In the genomic region with DNA sequence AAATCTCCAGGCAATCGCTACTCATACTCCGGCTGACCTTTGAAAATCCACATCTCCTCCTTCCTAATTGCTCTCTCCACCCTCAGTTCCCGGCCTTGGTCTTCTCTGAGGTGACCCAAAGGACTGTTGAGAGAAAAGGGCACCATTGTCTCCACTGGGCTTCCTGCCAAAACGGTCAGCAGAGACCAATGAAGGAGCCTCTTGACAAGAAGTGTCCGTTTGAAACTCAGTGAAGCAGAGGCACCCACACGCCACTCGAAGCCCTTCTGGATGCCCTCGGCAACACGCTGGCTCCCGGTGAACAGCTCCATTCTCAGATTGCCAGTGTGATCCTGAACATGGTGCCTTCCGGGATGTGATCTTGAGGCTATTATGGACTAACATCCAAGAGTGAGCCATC, we compare ENCODE assay signal across 11 mouse cellular contexts.
DNase-seq lines count a peak whose midpoint lies in the region; ATAC-seq lines count a peak whose summit lies in the region.
"Had no signal": no experiment of that assay in that cellular context is flagged by ENCODE, and none has a peak within 500 bp of the region (broad histone marks: within the 10 kb centered on the region; RNA-seq: fewer than 3 reads in every experiment).

No protein-coding gene starts in this region.

- H3K4me1 ChIP-seq in embryonic facial prominence, embryonic 14.5 days (ENCODE audit: control insufficient read depth, insufficient read depth, low read length): peaks cover 4% of the 10 kb centered on the region; the same call in 1 of the 2 replicates
- peaks cover 16% of the 10 kb centered on the region for H3K4me1 ChIP-seq in neural tube, embryonic 15.5 days

- ATAC-seq in embryonic facial prominence, embryonic 14.5 days (ENCODE audit: low read depth): no peak
- no peak; the same call in 1 of the 2 replicates for ATAC-seq in neural tube, embryonic 15.5 days (ENCODE audit: low FRiP score)
- ATAC-seq: liver, postnatal 0 days had no signal

- WGBS in embryonic facial prominence, embryonic 14.5 days: 37% methylated on average over 11 of the region's 11 CpGs
- 13% methylated on average over 11 of the region's 11 CpGs for WGBS in neural tube, embryonic 15.5 days

- H3K9me3 ChIP-seq in embryonic facial prominence, embryonic 14.5 days (ENCODE audit: control insufficient read depth, low read length): no peaks in the 10 kb centered on the region
- H3K9me3 ChIP-seq in neural tube, embryonic 15.5 days (replicated peaks): no peaks in the 10 kb centered on the region

- H3K27me3 ChIP-seq in embryonic facial prominence, embryonic 14.5 days (replicated peaks; ENCODE audit: control insufficient read depth, insufficient read depth, low read length): no peaks in the 10 kb centered on the region
- no peaks in the 10 kb centered on the region for H3K27me3 ChIP-seq in neural tube, embryonic 15.5 days (replicated peaks)

- H3K4me3 ChIP-seq in embryonic facial prominence, embryonic 14.5 days (ENCODE audit: low read depth, low read length): no peak overlapping the region
- no peak overlapping the region for H3K4me3 ChIP-seq in neural tube, embryonic 15.5 days (replicated peaks)

- H3K9ac ChIP-seq in embryonic facial prominence, embryonic 14.5 days (ENCODE audit: low read depth, low read length): no peak overlapping the region
- H3K9ac ChIP-seq in neural tube, embryonic 15.5 days (replicated peaks): no peak overlapping the region
- H3K9ac ChIP-seq: liver, postnatal 0 days had no signal

- DNase-seq in layer of hippocampus, adult 11-12 months (ENCODE audit: low spot score): peak; percentile 23
- DNase-seq in layer of hippocampus, adult 9-10 months (ENCODE audit: low spot score): no peak
- DNase-seq in embryonic facial prominence, embryonic 14.5 days (ENCODE audit: low spot score): peak; percentile 46
- peak; percentile 34 for DNase-seq in lung, postnatal 10 days
- no peak for DNase-seq in urinary bladder, adult 18-20 months (ENCODE audit: low spot score in 2 of 2)
- no peak for DNase-seq in liver
- no peak for DNase-seq in spleen, adult 12 weeks (ENCODE audit: low spot score)
- DNase-seq: cerebellum, adult 18-20 months; layer of hippocampus, postnatal 36 days; liver, postnatal 0 days had no signal

- H3K4me2 ChIP-seq in embryonic facial prominence, embryonic 14.5 days (ENCODE audit: low read depth, low read length): no peak overlapping the region
- H3K4me2 ChIP-seq in neural tube, embryonic 15.5 days: no peak overlapping the region

- H3K27ac ChIP-seq in embryonic facial prominence, embryonic 14.5 days (replicated peaks; ENCODE audit: low read depth, low read length): no peak overlapping the region
- 0 out of 2 replicates have a peak overlapping the region, but pooled peaks have one; percentile 45 for H3K27ac ChIP-seq in neural tube, embryonic 15.5 days (replicated peaks)

- H3K36me3 ChIP-seq in embryonic facial prominence, embryonic 14.5 days (ENCODE audit: control insufficient read depth, insufficient read depth, low read length): no peaks in the 10 kb centered on the region
- no peaks in the 10 kb centered on the region for H3K36me3 ChIP-seq in neural tube, embryonic 15.5 days

Comparison
In these comparisons a context has a peak if more than half of its experiments do, and no peak if none do; other contexts are left out.
1. DNase-seq: peak in layer of hippocampus, adult 11-12 months (single experiment), embryonic facial prominence, embryonic 14.5 days (single experiment) and lung, postnatal 10 days (single experiment); none in layer of hippocampus, adult 9-10 months (single experiment), urinary bladder, adult 18-20 months (0 of 2), liver (single experiment) and spleen, adult 12 weeks (single experiment).